Mouse (Mus musculus) liver, postnatal 0 days (tissue): ENCODE results near the gene Ttll11. TPM values are rescaled to one million over a fixed set of nuclear protein-coding genes. Genes with fewer than 3 reads are reported as not detected.

Source experiments
- ATAC-seq: fragments of 200-750 bp; cut with Nextera tagmentation; 2 replicates; pipeline ENCODE4 v1.8.0; 2017; ENCODE audit warnings: mild to moderate bottlenecking, moderate library complexity
- DNase-seq: peaks from one replicate; pipeline ENCODE4 v3.0.0-alpha.2; 2016
- H3K27ac ChIP-seq: fragments of 300-500 bp; sonication (generic); 2 replicates; pipeline ENCODE4 v1.5.1; 2014; ENCODE audit warnings: antibody characterized with exemption, moderate library complexity, mild to moderate bottlenecking, low read depth
- H3K27me3 ChIP-seq: fragments of 300-500 bp; sonication (generic); 2 replicates; pipeline ENCODE4 v1.6.1; 2014; ENCODE audit warnings: low read length, control low read depth, mixed read lengths; ENCODE audit not compliant: insufficient read depth
- H3K36me3 ChIP-seq: fragments of 300-500 bp; sonication (generic); replicated peaks from 2 replicates; pipeline ENCODE4 v1.6.1; 2014; ENCODE audit warnings: mild to moderate bottlenecking, control low read depth, low read length, moderate library complexity, mixed read lengths; ENCODE audit not compliant: insufficient read depth
- H3K4me1 ChIP-seq: fragments of 300-500 bp; sonication (generic); 2 replicates; pipeline ENCODE4 v1.6.1; 2014; ENCODE audit warnings: antibody characterized with exemption, mild to moderate bottlenecking, control low read depth; ENCODE audit not compliant: insufficient read depth
- H3K4me2 ChIP-seq: fragments of 300-500 bp; sonication (generic); 2 replicates; pipeline ENCODE4 v1.6.1; 2014; ENCODE audit warnings: low read depth, mild to moderate bottlenecking, low read length, moderate library complexity, mixed read lengths
- H3K4me3 ChIP-seq: fragments of 300-500 bp; sonication (generic); 2 replicates; pipeline ENCODE4 v1.5.1; 2014; ENCODE audit warnings: low read depth, low read length
- H3K9ac ChIP-seq: fragments of 300-500 bp; sonication (generic); replicated peaks from 2 replicates; pipeline ENCODE4 v1.6.1; 2014; ENCODE audit warnings: mild to moderate bottlenecking, moderate library complexity
- H3K9me3 ChIP-seq: fragments of 300-500 bp; sonication (generic); 2 replicates; pipeline ENCODE4 v1.6.1; 2016; ENCODE audit warnings: mild to moderate bottlenecking, control low read depth, low read length, mixed read lengths
- CTCF ChIP-seq: sonication (generic); IDR thresholded peaks from 2 replicates; pipeline ENCODE4 v1.5.1; 2016; ENCODE audit warnings: antibody characterized with exemption, low read depth
- EP300 ChIP-seq: IDR thresholded peaks from 2 replicates; pipeline ENCODE4 v1.6.1; 2016; ENCODE audit warnings: antibody characterized with exemption, low read depth, mild to moderate bottlenecking
- WGBS: fragments of 180-500 bp; shearing (Covaris S2); extraction: QIAGEN DNeasy Blood & Tissue Kit; methylation state at CpG from one replicate; pipeline ENCODE4 v1.1.7; 2014; ENCODE audit not compliant: insufficient replicate concordance; 5-methylcytosine and 5-hydroxymethylcytosine counted together
- polyA plus RNA-seq: library from polyadenylated mRNA; unstranded; fragments of >200 nt; fragmentation: Nextera tagmentation; extraction: Ambion mirVana; gene quantifications from 2 replicates; pipeline ENCODE4 v1.2.1, GENCODE M21; 2015

Gene Ttll11
- polyA plus RNA-seq, 1 experiment from 2014 or later, result 1.1 TPM

DNA sequence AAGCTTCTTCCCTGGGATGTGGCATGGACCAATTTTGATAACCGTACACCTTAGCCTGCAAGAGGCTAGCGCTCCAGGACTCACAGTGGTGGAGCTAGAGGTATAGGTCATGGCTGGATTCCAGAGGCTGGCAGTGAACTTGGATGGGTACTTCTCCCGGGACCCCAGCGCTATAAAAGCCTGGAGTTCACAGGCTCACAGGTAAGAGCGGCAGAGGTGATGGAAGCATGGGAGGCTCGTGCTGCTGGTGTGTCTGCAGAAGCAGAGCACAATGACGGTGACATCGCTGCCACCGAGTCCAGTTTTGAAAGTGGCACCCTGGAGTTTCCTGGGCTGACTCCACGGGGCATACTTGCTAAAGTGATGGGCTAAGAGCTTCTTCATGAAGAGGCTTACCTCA lies 233.8 kb downstream of the Ttll11 start:
- WGBS, result 83% methylated on average over 10 of the region's 10 CpGs
- Histone ChIP-seq H3K27ac (no peak overlapping the region), H3K4me2 (no peak overlapping the region), H3K9me3 (no peaks in the 10 kb centered on the region), H3K36me3 (no peaks in the 10 kb centered on the region), H3K4me1 (no peaks in the 10 kb centered on the region), H3K4me3 (no peak overlapping the region), H3K27me3 (no peaks in the 10 kb centered on the region), H3K9ac (no peak overlapping the region)
- no peak for DNase-seq
- no peak for TF ChIP-seq CTCF
- TF ChIP-seq EP300, result no peak
- no peak for ATAC-seq

DNA sequence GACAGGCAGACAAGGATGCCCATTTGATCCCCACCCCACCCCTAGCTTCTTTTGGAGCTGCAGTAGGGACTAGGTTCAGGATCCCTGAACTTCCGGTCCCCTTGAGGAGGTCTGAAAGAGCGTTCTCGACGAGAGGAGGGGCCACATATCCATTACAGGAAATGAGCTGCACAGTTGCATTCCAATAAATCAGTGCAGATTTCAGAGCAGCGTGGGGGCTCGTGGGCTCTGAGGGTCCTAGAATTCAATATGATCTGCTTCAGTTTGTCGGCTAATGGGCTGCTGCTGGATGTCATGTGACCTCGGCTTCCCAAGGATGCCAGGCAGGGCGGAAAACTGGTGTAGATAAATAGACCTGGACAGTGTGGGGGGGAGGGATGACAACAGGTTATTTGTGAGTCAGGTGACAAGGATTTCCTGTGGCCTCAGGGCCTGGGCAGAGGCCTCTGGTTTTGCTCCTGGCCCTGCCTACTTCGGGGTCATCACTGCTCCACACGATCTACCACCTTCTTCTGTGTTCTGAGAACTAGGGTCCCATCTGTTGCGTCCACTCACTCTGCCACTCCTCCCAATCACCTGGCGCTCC lies 240.0 kb downstream of the Ttll11 start:
- TF ChIP-seq CTCF (no peak), EP300 (no peak)
- H3K9ac ChIP-seq, result no peak overlapping the region
- no peaks in the 10 kb centered on the region for H3K9me3 ChIP-seq
- H3K4me3 ChIP-seq, result no peak overlapping the region
- no peak overlapping the region for H3K4me2 ChIP-seq
- H3K27me3 ChIP-seq, result no peaks in the 10 kb centered on the region
- ATAC-seq, result no peak
- no peaks in the 10 kb centered on the region for H3K36me3 ChIP-seq
- no peak for DNase-seq
- no peak overlapping the region for H3K27ac ChIP-seq
- H3K4me1 ChIP-seq, result no peaks in the 10 kb centered on the region
- 59% methylated on average over 13 of the region's 13 CpGs for WGBS

DNA sequence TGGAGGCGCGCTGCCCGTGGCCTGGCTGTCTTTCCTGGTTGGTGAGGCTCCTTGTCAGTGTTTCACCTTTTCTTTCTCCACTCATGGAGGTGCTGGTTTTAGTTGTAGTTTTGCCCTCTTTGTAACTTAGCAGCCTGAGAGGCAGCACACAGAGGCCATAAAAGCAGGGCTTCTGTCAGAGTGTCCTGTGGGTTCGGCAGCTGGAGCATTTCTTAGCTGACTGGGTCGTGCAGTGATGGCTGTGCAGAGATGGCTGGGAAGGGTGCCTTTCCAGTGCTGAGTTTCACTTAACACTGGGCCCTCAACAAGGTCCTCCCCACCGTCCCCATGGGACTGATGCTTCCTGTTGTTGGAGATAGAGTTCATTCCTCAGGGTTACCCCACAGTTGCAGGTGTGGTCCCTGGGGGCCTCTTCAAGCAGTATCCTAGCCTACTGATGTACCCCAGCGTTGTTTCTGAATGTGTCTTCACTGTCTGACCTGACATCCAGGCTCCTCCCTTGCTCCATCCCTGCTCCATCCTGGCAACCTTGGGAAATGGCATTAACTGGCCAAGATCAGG lies 242.2 kb downstream of the Ttll11 start:
- ATAC-seq, result peak; percentile 58; the same call in 1 of the 2 replicates
- Histone ChIP-seq H3K9me3 (no peaks in the 10 kb centered on the region), H3K36me3 (no peaks in the 10 kb centered on the region), H3K27me3 (no peaks in the 10 kb centered on the region), H3K4me3 (no peak overlapping the region), H3K27ac (peak overlapping the region; percentile 51), H3K9ac (no peak overlapping the region), H3K4me1 (no peaks in the 10 kb centered on the region), H3K4me2 (no peak overlapping the region)
- peak; percentile 62 for DNase-seq
- TF ChIP-seq EP300 (no peak), CTCF (no peak)
- 66% methylated on average over 7 of the region's 7 CpGs for WGBS

DNA sequence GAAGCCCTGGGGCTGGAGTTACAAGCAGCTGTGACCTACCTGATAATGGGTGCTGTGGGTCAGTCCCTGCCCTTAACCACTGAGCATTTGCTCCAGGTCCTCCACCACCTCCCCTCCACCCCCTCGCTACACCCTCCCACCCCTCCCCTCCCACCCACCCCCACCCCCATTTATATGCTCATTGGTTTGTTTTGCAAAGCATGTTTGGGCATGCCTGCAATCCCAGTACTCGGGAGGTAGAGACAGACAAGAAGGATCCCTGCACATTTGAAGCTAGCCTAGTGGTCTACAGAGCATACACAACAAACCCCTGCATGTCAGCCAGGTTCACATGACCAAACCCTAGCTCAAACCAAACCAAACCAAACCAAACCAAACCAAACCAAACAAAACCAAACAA lies 243.7 kb downstream of the Ttll11 start:
- no peak for TF ChIP-seq EP300
- TF ChIP-seq CTCF, result no peak
- no peak overlapping the region for H3K9ac ChIP-seq
- DNase-seq, result no peak
- H3K4me2 ChIP-seq, result no peak overlapping the region
- H3K36me3 ChIP-seq, result no peaks in the 10 kb centered on the region
- no peak overlapping the region for H3K27ac ChIP-seq
- 0 out of 2 replicates have a peak, but pooled peaks cover 1% of the 10 kb centered on the region for H3K4me1 ChIP-seq
- no peak for ATAC-seq
- no peaks in the 10 kb centered on the region for H3K27me3 ChIP-seq
- whole genome bisulfite sequencing, result 72% methylated on average over 2 of the region's 2 CpGs
- no peak overlapping the region for H3K4me3 ChIP-seq
- no peaks in the 10 kb centered on the region for H3K9me3 ChIP-seq

DNA sequence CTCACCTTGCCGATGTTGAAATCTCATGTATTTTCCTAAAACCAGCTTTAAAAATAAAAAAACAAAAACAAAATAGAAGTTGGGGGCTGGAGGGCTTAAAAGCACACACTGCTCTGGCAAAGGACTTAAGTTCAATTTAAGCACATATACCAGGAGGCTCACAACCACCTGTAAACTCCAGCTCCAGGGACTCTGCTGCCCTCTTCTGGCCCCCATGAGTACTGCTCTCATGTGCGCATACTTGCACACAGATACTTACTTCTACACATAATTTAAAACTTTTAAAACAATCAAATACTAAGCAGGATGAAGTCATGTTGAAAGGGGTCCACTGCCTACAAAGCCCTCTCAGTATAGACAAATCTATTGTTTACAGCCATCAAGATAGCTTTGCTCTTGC lies 244.7 kb downstream of the Ttll11 start:
- peak; percentile 51 for TF ChIP-seq CTCF
- no peak for TF ChIP-seq EP300
- DNase-seq, result no peak
- Histone ChIP-seq H3K4me2 (no peak overlapping the region), H3K9ac (no peak overlapping the region), H3K27ac (no peak overlapping the region), H3K9me3 (no peaks in the 10 kb centered on the region), H3K4me3 (no peak overlapping the region), H3K36me3 (no peaks in the 10 kb centered on the region), H3K27me3 (no peaks in the 10 kb centered on the region), H3K4me1 (peaks cover 5% of the 10 kb centered on the region; the same call in 1 of the 2 replicates)
- ATAC-seq, result no peak
- WGBS, result 93% methylated on average over 2 of the region's 2 CpGs

GRCm38 (mm10) chr2:35731671-35732449 lies 247.9 kb downstream of the Ttll11 start:
- no peak for TF ChIP-seq CTCF
- no peak for TF ChIP-seq EP300
- H3K4me2 ChIP-seq, result no peak overlapping the region
- no peak overlapping the region for H3K4me3 ChIP-seq
- H3K9me3 ChIP-seq, result no peaks in the 10 kb centered on the region
- DNase-seq (peak; percentile 57), ATAC-seq (peak; percentile 24)
- 33% methylated on average over 18 of the region's 18 CpGs for WGBS
- no peaks in the 10 kb centered on the region for H3K27me3 ChIP-seq
- H3K36me3 ChIP-seq, result 0 out of 2 replicates have a peak, but pooled peaks cover 6% of the 10 kb centered on the region
- H3K9ac ChIP-seq, result no peak overlapping the region
- peak overlapping the region; percentile 2; the same call in 1 of the 2 replicates for H3K27ac ChIP-seq
- H3K4me1 ChIP-seq, result peaks cover 21% of the 10 kb centered on the region
